In genomic region chr1:22650588-22650987, GRCm38 (mm10) we compare ENCODE assay signal across 22 mouse cellular contexts.
A peak's percentile ranks its signal among the peaks of the same experiment; 100 is the strongest.
DNase-seq lines count a peak whose midpoint lies in the region; ATAC-seq lines count a peak whose summit lies in the region.
"Had no signal": no experiment of that assay in that cellular context is flagged by ENCODE, and none has a peak within 500 bp of the region (broad histone marks: within the 10 kb centered on the region; RNA-seq: fewer than 3 reads in every experiment).

No protein-coding gene starts in this region.

- H3K27me3 ChIP-seq in midbrain, embryonic 14.5 days (ENCODE audit: control insufficient read depth, insufficient read depth, low read length): no peaks in the 10 kb centered on the region
- H3K27me3 ChIP-seq: CH12.LX; embryonic facial prominence, embryonic 15.5 days; heart, embryonic 12.5 days; intestine, embryonic 15.5 days had no signal

- H3K9me3 ChIP-seq in midbrain, embryonic 14.5 days (ENCODE audit: control insufficient read depth, low read length): no peaks in the 10 kb centered on the region
- H3K9me3 ChIP-seq: embryonic facial prominence, embryonic 15.5 days; forebrain, embryonic 10.5 days; heart, embryonic 12.5 days; hindbrain, embryonic 10.5 days; intestine, embryonic 15.5 days had no signal

- no peak overlapping the region for H3K27ac ChIP-seq in midbrain, embryonic 14.5 days (replicated peaks; ENCODE audit: low read depth, low read length)
- H3K27ac ChIP-seq: embryonic facial prominence, embryonic 15.5 days; hindbrain, embryonic 10.5 days; hindbrain, embryonic 14.5 days; intestine, embryonic 15.5 days had no signal

- DNase-seq in brain, adult 2 months (ENCODE audit: low read depth, low spot score): peak; percentile 84
- DNase-seq in cerebellum, adult 11-12 months: peak; percentile 73
- DNase-seq in cerebellum, adult 9-10 months: peak; percentile 73
- peak; percentile 69 for DNase-seq in cerebellum, postnatal 25 days
- no peak for DNase-seq in thymus, postnatal 14 days
- no peak for DNase-seq in midbrain, embryonic 14.5 days
- DNase-seq: adrenal gland, postnatal 14 days; gastrocnemius, postnatal 10 days; heart, adult 18-20 months; kidney, adult 18-20 months had no signal

- no peaks in the 10 kb centered on the region for H3K4me1 ChIP-seq in midbrain, embryonic 14.5 days (ENCODE audit: control insufficient read depth, insufficient read depth, low read length)
- H3K4me1 ChIP-seq: embryonic facial prominence, embryonic 15.5 days; intestine, embryonic 15.5 days had no signal

- H3K4me2 ChIP-seq in midbrain, embryonic 14.5 days (ENCODE audit: low read length): no peak overlapping the region
- H3K4me2 ChIP-seq: embryonic facial prominence, embryonic 15.5 days; heart, embryonic 12.5 days; hindbrain, embryonic 14.5 days; intestine, embryonic 15.5 days had no signal

- no peak overlapping the region for H3K4me3 ChIP-seq in midbrain, embryonic 14.5 days (replicated peaks; ENCODE audit: low read depth, low read length)
- H3K4me3 ChIP-seq: embryonic facial prominence, embryonic 15.5 days; erythroblast, embryonic 14.5 days; forebrain, embryonic 10.5 days; heart, embryonic 12.5 days; hindbrain, embryonic 10.5 days; intestine, embryonic 15.5 days had no signal

- ATAC-seq in megakaryocyte-erythroid progenitor cell, adult 5-6 weeks (replicated peaks; ENCODE audit: low FRiP score, low TSS enrichment, poor library complexity, severe bottlenecking): no peak
- ATAC-seq in midbrain, embryonic 14.5 days (ENCODE audit: low FRiP score, low TSS enrichment): no peak
- ATAC-seq: activated CD4-positive, CD25-positive, alpha-beta regulatory T cell, adult 4 months; forebrain, embryonic 14.5 days; intestine, embryonic 15.5 days; Patski had no signal

- H3K9ac ChIP-seq in midbrain, embryonic 14.5 days (replicated peaks; ENCODE audit: low read length): no peak overlapping the region
- H3K9ac ChIP-seq: embryonic facial prominence, embryonic 15.5 days; heart, embryonic 12.5 days; hindbrain, embryonic 14.5 days; intestine, embryonic 15.5 days had no signal

- H3K36me3 ChIP-seq in midbrain, embryonic 14.5 days (ENCODE audit: control insufficient read depth, insufficient read depth, low read length): no peaks in the 10 kb centered on the region
- H3K36me3 ChIP-seq: embryonic facial prominence, embryonic 15.5 days; forebrain, embryonic 10.5 days; heart, embryonic 12.5 days; hindbrain, embryonic 10.5 days; intestine, embryonic 15.5 days had no signal

- 80% methylated on average over 7 of the region's 7 CpGs for WGBS in midbrain, embryonic 14.5 days

Comparison
In these comparisons a context has a peak if more than half of its experiments do, and no peak if none do; other contexts are left out.
1. DNase-seq: peak in brain, adult 2 months (single experiment), cerebellum, adult 11-12 months (single experiment), cerebellum, adult 9-10 months (single experiment) and cerebellum, postnatal 25 days (2 of 2); none in thymus, postnatal 14 days (single experiment) and midbrain, embryonic 14.5 days (single experiment).